Mouse (Mus musculus): ENCODE measurements around the gene Tmtc2.

DNA sequence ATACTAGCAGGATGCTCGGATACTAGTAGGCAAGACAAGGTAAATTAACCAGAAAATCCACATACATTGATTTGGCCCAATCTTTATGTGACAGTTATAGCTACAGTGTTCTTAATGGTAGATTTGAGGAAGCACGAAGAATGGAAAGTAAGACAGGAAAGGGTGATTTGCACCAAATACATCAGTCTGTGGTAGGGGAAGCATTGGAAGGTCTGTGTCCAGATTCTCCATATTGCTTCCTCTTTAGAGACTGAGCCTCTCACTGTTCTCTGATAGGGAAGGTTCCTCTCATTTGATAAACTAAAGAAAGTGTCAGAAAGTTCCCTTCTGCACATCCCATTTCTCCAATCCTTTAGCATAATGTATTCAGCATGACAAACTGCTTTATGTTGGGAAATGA lies 341.4 kb downstream of the Tmtc2 start:
- no peak for TF ChIP-seq ZNF384 (IDR thresholded peaks at IDR 0.05; ENCODE audit: low read depth, low read length)
- TF ChIP-seq CTCF (conservative IDR thresholded peaks at IDR 0.05 in 1 of 2, IDR thresholded peaks at IDR 0.05 in 1 of 2; ENCODE audit: low read depth in 2 of 2, low read length in 2 of 2), result no peak
- TF ChIP-seq HCFC1 (IDR thresholded peaks at IDR 0.05; ENCODE audit: low read depth, low read length), result no peak
- TF ChIP-seq POLR2A (IDR thresholded peaks at IDR 0.05; ENCODE audit: low read depth, low read length), result no peak
- TF ChIP-seq JUN (IDR thresholded peaks at IDR 0.05; ENCODE audit: insufficient read depth, low read depth, low read length), result no peak
- no peak for TF ChIP-seq MAZ (IDR thresholded peaks at IDR 0.05; ENCODE audit: low read depth, low read length)
- TF ChIP-seq ZC3H11A (IDR thresholded peaks at IDR 0.05; ENCODE audit: low read depth, low read length), result no peak
- no peak for TF ChIP-seq USF1 (IDR thresholded peaks at IDR 0.05; ENCODE audit: low read depth, low read length)
- TF ChIP-seq CHD1 (IDR thresholded peaks at IDR 0.05; ENCODE audit: low read depth, low read length), result no peak
- no peak for TF ChIP-seq EP300 (IDR thresholded peaks at IDR 0.05; ENCODE audit: low read length)

All from CH12.LX (cell line).